Mouse (Mus musculus) MEL (cell line): ENCODE data around the gene Xpnpep2. TPM values are rescaled to one million over a fixed set of nuclear protein-coding genes. Genes with fewer than 3 reads are reported as not detected.

Experiments
- DNase-seq: peaks from one replicate; pipeline ENCODE4 v3.0.0; 2011; ENCODE audit warnings: low read depth, low spot score
- H3K27ac ChIP-seq: 2 replicates; pipeline ENCODE4 v1.5.1; 2012; ENCODE audit warnings: low read depth, mild to moderate bottlenecking, control low read depth, low read length, moderate library complexity; ENCODE audit not compliant: control insufficient read depth
- H3K27me3 ChIP-seq, 2 experiments: fragments of 150-350 bp in 1 of 2; sonication (generic) in 1 of 2; 2 replicates each; pipeline ENCODE4 v1.6.1; 2012; ENCODE audit warnings: low read length in 2 of 2, mild to moderate bottlenecking in 2 of 2, improper control_type of control experiment in 1 of 2, moderate library complexity in 1 of 2; ENCODE audit not compliant: insufficient read depth in 2 of 2, control insufficient read depth in 1 of 2
- H3K36me3 ChIP-seq, 2 experiments: 2 replicates each; pipeline ENCODE4 v1.6.1; 2012 to 2014; ENCODE audit warnings: low read length in 2 of 2, improper control_type of control experiment in 1 of 2, inconsistent platforms in 1 of 2, mild to moderate bottlenecking in 1 of 2; ENCODE audit not compliant: insufficient read depth in 2 of 2, control insufficient read depth in 1 of 2
- H3K4me1 ChIP-seq, 2 experiments: fragments of 150-350 bp in 1 of 2; sonication (generic) in 1 of 2; 2 replicates each; pipeline ENCODE4 v1.6.1; 2012; ENCODE audit warnings: low read length in 2 of 2, improper control_type of control experiment in 1 of 2, mild to moderate bottlenecking in 1 of 2; ENCODE audit not compliant: insufficient read depth in 2 of 2, control insufficient read depth in 1 of 2
- H3K4me3 ChIP-seq, 2 experiments: fragments of 150-350 bp in 1 of 2; sonication (generic) in 1 of 2; 2 replicates each; pipeline ENCODE4 v1.5.1; 2012; ENCODE audit warnings: low read depth in 2 of 2, low read length in 2 of 2, mild to moderate bottlenecking in 2 of 2, moderate library complexity in 2 of 2, control low read depth in 1 of 2, improper control_type of control experiment in 1 of 2; ENCODE audit not compliant: control insufficient read depth in 1 of 2, insufficient read depth in 1 of 2
- H3K79me2 ChIP-seq: 2 replicates; pipeline ENCODE4 v1.6.1; 2012; ENCODE audit warnings: mild to moderate bottlenecking, low read length, moderate library complexity; ENCODE audit not compliant: control insufficient read depth, poor library complexity, insufficient read depth
- H3K9ac ChIP-seq: 2 replicates; pipeline ENCODE4 v1.6.1; 2012; ENCODE audit warnings: low read depth, mild to moderate bottlenecking, control low read depth, low read length, moderate library complexity; ENCODE audit not compliant: control insufficient read depth, poor library complexity, severe bottlenecking
- H3K9me3 ChIP-seq: fragments of 150-350 bp; sonication (generic); replicated peaks from 2 replicates; pipeline ENCODE4 v1.6.1; 2012; ENCODE audit warnings: mild to moderate bottlenecking, low read length, improper control_type of control experiment, moderate library complexity; ENCODE audit not compliant: insufficient read depth
- CHD1 ChIP-seq: IDR thresholded peaks from 2 replicates; pipeline ENCODE4 v1.6.1; 2012; ENCODE audit warnings: low read depth, mild to moderate bottlenecking, inconsistent platforms, low read length, improper control_type of control experiment
- E2F4 ChIP-seq: IDR thresholded peaks from 2 replicates; pipeline ENCODE4 v1.6.1; 2011; ENCODE audit warnings: low read depth, low read length, improper control_type of control experiment, borderline replicate concordance
- ETS1 ChIP-seq: IDR thresholded peaks from 2 replicates; pipeline ENCODE4 v1.6.1; 2012; ENCODE audit warnings: low read depth, mild to moderate bottlenecking, inconsistent platforms, low read length, improper control_type of control experiment, moderate library complexity
- GABPA ChIP-seq: IDR thresholded peaks from 2 replicates; pipeline ENCODE4 v1.6.1; 2012; ENCODE audit warnings: low read depth, mild to moderate bottlenecking, inconsistent platforms, low read length, improper control_type of control experiment, moderate library complexity
- HCFC1 ChIP-seq: IDR thresholded peaks from 2 replicates; pipeline ENCODE4 v1.6.1; 2012; ENCODE audit warnings: low read depth, mild to moderate bottlenecking, inconsistent platforms, low read length, improper control_type of control experiment, moderate library complexity
- MAFK ChIP-seq: IDR thresholded peaks from 2 replicates; pipeline ENCODE4 v1.6.1; 2011; ENCODE audit warnings: low read depth, mild to moderate bottlenecking, low read length, improper control_type of control experiment, borderline replicate concordance
- NELFE ChIP-seq: IDR thresholded peaks from 2 replicates; pipeline ENCODE4 v1.6.1; 2011; ENCODE audit warnings: low read depth, low read length, improper control_type of control experiment
- NRF1 ChIP-seq: IDR thresholded peaks from 2 replicates; pipeline ENCODE4 v1.6.1; 2014; ENCODE audit warnings: low read depth, mild to moderate bottlenecking, inconsistent platforms, low read length, improper control_type of control experiment, moderate library complexity; ENCODE audit not compliant: poor library complexity, insufficient read depth, severe bottlenecking
- POLR2A ChIP-seq, 2 experiments: IDR thresholded peaks; 2 replicates each; pipeline ENCODE4 v1.6.1; 2011 to 2012; ENCODE audit warnings: low read length in 2 of 2, mild to moderate bottlenecking in 2 of 2, control low read depth in 1 of 2, improper control_type of control experiment in 1 of 2, low read depth in 1 of 2, moderate library complexity in 1 of 2; ENCODE audit not compliant: control insufficient read depth in 1 of 2, insufficient read depth in 1 of 2, poor library complexity in 1 of 2
- POLR2AphosphoS2 ChIP-seq: IDR thresholded peaks from 2 replicates; pipeline ENCODE4 v1.6.1; 2011; ENCODE audit warnings: low read length, improper control_type of control experiment
- POLR2AphosphoS5 ChIP-seq: IDR thresholded peaks from 2 replicates; pipeline ENCODE4 v1.6.1; 2012; ENCODE audit warnings: low read depth, borderline replicate concordance, mild to moderate bottlenecking, inconsistent platforms, low read length, moderate library complexity, mixed read lengths
- SIN3A ChIP-seq: IDR thresholded peaks from 2 replicates; pipeline ENCODE4 v1.6.1; 2012; ENCODE audit warnings: low read length, improper control_type of control experiment, inconsistent platforms
- SMC3 ChIP-seq: IDR thresholded peaks from 2 replicates; pipeline ENCODE4 v1.6.1; 2011; ENCODE audit warnings: low read depth, low read length, improper control_type of control experiment
- TBP ChIP-seq: IDR thresholded peaks from 2 replicates; pipeline ENCODE4 v1.8.0; 2011; ENCODE audit warnings: low read depth, low read length, improper control_type of control experiment
- USF1 ChIP-seq: IDR thresholded peaks from 2 replicates; pipeline ENCODE4 v1.6.1; 2014; ENCODE audit warnings: low read depth, mild to moderate bottlenecking, inconsistent platforms, low read length, improper control_type of control experiment, moderate library complexity
- ZMIZ1 ChIP-seq: IDR thresholded peaks from 2 replicates; pipeline ENCODE4 v1.6.1; 2012; ENCODE audit warnings: low read depth, mild to moderate bottlenecking, inconsistent platforms, low read length, improper control_type of control experiment, moderate library complexity
- ZNF384 ChIP-seq: IDR thresholded peaks from 2 replicates; pipeline ENCODE4 v1.6.1; 2012; ENCODE audit warnings: low read depth, mild to moderate bottlenecking, inconsistent platforms, low read length, improper control_type of control experiment
- polyA plus RNA-seq, 2 experiments: library from polyadenylated mRNA; stranded (reverse) in 1 of 2; unstranded in 1 of 2; fragments of >175 nt in 1 of 2; fragments of >200 nt in 1 of 2; gene quantifications; 2 replicates each; pipeline versions ENCODE4 v1.2.1 to v1.2.4; 2012; ENCODE audit warnings: low replicate concordance in 2 of 2, low read depth in 1 of 2; ENCODE audit not compliant: insufficient read length in 2 of 2, insufficient read depth in 1 of 2, missing spikeins in 1 of 2
- total RNA-seq: library from RNA; depleted of rRNA; stranded (reverse); fragments of 300-350 nt; gene quantifications from 2 replicates; pipeline ENCODE4 v1.2.3, GENCODE M21; 2012

Xpnpep2 gene
- total and polyA plus RNA-seq, 3 experiments = 0.31 to 1.9 TPM; not detected in 1

DNA sequence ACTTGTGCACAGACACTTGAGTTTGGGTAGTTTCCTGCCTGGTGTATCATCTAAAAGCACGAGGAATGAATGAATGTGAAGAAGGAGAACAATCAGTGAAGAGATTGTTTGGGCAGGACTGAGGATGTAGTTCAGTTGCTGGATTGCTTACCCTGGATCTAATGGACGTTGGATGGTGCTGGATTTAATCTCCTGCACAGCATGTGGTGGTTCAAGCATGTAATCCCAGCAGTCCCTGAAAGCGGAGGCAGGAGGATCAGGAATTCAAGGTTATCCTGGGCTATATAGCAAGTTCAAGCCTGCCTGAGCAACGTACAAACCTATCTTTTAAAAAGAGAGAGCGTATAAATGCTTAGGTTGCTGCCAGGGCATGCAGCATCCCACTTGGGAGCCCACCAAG lies 36.1 kb upstream of the Xpnpep2 start:
- Histone ChIP-seq H3K79me2 (no peaks in the 10 kb centered on the region), H3K9ac (no peak overlapping the region), H3K9me3 (no peaks in the 10 kb centered on the region), H3K27me3 (peaks cover 0 to 3% of the 10 kb centered on the region in 2 experiments; a peak in 1 of 4 replicates), H3K4me1 (no peaks in the 10 kb centered on the region)
- TF ChIP-seq ETS1 = no peak
- TF ChIP-seq, all 39 proteins: peak for 0
- H3K4me3 ChIP-seq = no peak overlapping the region
- H3K27ac ChIP-seq = no peak overlapping the region
- DNase-seq = no peak
- no peaks in the 10 kb centered on the region for H3K36me3 ChIP-seq

DNA sequence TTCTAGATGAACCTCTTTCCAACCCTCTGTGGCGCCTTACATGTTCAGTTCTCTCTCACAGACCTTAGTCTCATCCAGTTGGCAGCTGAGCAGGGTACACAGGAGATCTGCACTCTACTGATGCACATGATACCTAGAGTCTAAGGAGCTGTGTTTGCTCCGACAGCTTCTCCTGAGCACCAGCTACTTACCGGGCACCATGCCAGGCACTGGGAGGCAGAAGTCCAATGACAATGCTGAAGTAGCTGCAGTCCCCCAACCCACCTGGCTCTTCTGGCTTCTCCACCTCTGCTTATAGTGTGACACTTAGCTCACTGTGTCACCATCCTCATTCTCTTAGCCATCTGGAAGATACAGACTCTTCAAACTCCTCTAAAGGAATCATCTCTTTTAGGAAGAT lies 33.8 kb upstream of the Xpnpep2 start:
- no peak for DNase-seq
- Histone ChIP-seq H3K4me1 (no peaks in the 10 kb centered on the region), H3K79me2 (no peaks in the 10 kb centered on the region), H3K27me3 (peaks cover 0 to 3% of the 10 kb centered on the region in 2 experiments; a peak in 1 of 4 replicates), H3K36me3 (no peaks in the 10 kb centered on the region), H3K9ac (no peak overlapping the region), H3K9me3 (no peaks in the 10 kb centered on the region), H3K27ac (no peak overlapping the region), H3K4me3 (no peak overlapping the region)
- no peak for TF ChIP-seq ZMIZ1
- no peak for TF ChIP-seq CHD1
- no peak for TF ChIP-seq SIN3A
- no peak for TF ChIP-seq NELFE

DNA sequence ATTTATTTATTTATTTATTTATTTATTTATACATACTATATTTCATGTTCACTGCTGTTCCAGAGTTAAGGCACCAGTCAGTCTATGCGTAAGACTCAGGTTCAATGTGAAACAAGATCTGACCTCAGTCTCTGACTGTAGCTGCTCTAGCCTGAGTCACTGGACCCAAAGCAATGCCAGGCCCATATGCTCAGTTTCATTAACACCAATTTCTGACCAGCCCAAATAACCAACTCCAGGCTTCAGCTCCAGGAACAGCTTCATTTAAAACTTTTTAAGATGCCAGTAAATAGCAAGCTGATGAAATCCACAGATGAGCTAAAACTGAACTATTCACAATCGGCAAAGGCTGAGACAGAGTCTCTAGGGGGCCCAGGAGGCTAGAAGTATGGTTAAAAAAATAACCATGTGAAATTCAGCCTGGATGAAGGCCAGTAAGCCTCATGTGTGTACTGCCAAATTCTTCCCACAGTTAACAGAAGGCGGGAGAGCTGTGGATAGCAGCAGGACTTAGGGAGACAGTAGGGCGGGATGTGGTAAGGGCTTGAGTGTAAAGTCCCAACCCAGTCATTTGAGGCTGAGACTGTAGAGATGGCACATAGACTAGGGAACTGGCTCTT lies 31.6 kb upstream of the Xpnpep2 start:
- Histone ChIP-seq H3K36me3 (no peaks in the 10 kb centered on the region), H3K4me1 (no peaks in the 10 kb centered on the region), H3K9me3 (no peaks in the 10 kb centered on the region), H3K27ac (no peak overlapping the region), H3K79me2 (no peaks in the 10 kb centered on the region), H3K4me3 (no peak overlapping the region), H3K9ac (no peak overlapping the region), H3K27me3 (no peaks in the 10 kb centered on the region; a peak in 1 of 4 replicates)
- no peak for DNase-seq
- no peak for TF ChIP-seq E2F4
- TF ChIP-seq GABPA = no peak
- TF ChIP-seq MAFK = no peak
- TF ChIP-seq HCFC1 = no peak
- no peak for TF ChIP-seq ZNF384
- TF ChIP-seq NELFE = no peak
- no peak for TF ChIP-seq POLR2AphosphoS2
- no peak for TF ChIP-seq POLR2A (IDR thresholded peaks at IDR 0.05; ENCODE audit: control insufficient read depth in 1 of 2, insufficient read depth in 1 of 2, low read depth in 1 of 2, low read length in 2 of 2, poor library complexity in 1 of 2)
- no peak for TF ChIP-seq CHD1
- no peak for TF ChIP-seq TBP
- no peak for TF ChIP-seq POLR2AphosphoS5
- TF ChIP-seq SMC3 = no peak
- no peak for TF ChIP-seq USF1
- no peak for TF ChIP-seq NRF1
